Mouse (Mus musculus): ENCODE results near the gene Afap1l2.

The Afap1l2 gene

DNA sequence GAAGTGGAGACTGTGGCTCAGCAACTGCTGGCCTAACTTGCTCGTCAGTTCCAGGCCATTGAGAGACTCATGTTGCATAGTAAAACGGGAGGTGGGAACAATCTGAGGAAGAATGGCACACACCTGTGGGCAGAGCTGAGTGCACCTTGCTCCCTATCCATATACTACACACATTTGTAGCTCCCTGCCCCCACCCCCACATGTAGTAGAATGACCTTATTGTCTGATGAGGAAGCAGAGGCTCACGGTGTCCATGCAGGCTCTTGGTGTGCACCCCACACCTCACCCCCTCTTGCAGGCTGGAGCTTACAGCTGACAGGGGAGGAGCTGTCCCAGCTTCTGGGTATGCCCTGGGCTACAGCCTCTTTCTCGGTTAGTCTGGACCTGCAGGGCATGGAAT lies 140.3 kb downstream of the Afap1l2 start:
- no peak for TF ChIP-seq CTCF (conservative IDR thresholded peaks at IDR 0.05; ENCODE audit: low read length)
- no peak for TF ChIP-seq NANOG (IDR thresholded peaks at IDR 0.05; ENCODE audit: borderline replicate concordance, low read length)
- no peak for TF ChIP-seq POU5F1 (IDR thresholded peaks at IDR 0.05; ENCODE audit: borderline replicate concordance, low read length)
- peaks cover 32% of the 10 kb centered on the region for H3K27me3 ChIP-seq (ENCODE audit: insufficient read depth, low read length)
- H3K4me1 ChIP-seq (replicated peaks; ENCODE audit: low read depth, low read length), result peaks cover 2% of the 10 kb centered on the region; the same call in 1 of the 2 replicates
- H3K9me3 ChIP-seq (ENCODE audit: low read length), result no peaks in the 10 kb centered on the region
- no peak overlapping the region for H3K4me3 ChIP-seq (replicated peaks; ENCODE audit: low read length)
- H3K36me3 ChIP-seq (ENCODE audit: insufficient read depth, low read length), result no peaks in the 10 kb centered on the region
